Mouse (Mus musculus) limb, embryonic 13.5 days (tissue): ENCODE results near the gene Bcar3. TPM values are rescaled to one million over a fixed set of nuclear protein-coding genes. Genes with fewer than 3 reads are reported as not detected.
"Not testable (repeated sequence)": the region's sequence is repeated elsewhere in the genome, so short reads cannot be mapped to it uniquely, and the experiment has no call there.

Experiments
- ATAC-seq: fragments of 200-750 bp; cut with Nextera tagmentation; 2 replicates; pipeline ENCODE4 v1.8.0; 2017; ENCODE audit warnings: low read depth, moderate number of reproducible peaks, moderate TSS enrichment; ENCODE audit not compliant: low FRiP score
- H3K27ac ChIP-seq: fragments of 300-500 bp; sonication (generic); 2 replicates; pipeline ENCODE4 v1.5.1; 2015; ENCODE audit warnings: inconsistent platforms, mild to moderate bottlenecking, moderate library complexity
- H3K27me3 ChIP-seq: fragments of 300-500 bp; sonication (generic); 2 replicates; pipeline ENCODE4 v1.6.1; 2015; ENCODE audit warnings: mild to moderate bottlenecking, inconsistent platforms
- H3K36me3 ChIP-seq: fragments of 300-500 bp; sonication (generic); 2 replicates; pipeline ENCODE4 v1.6.1; 2015; ENCODE audit warnings: inconsistent platforms, mild to moderate bottlenecking, moderate library complexity
- H3K4me1 ChIP-seq: fragments of 300-500 bp; sonication (generic); 2 replicates; pipeline ENCODE4 v1.6.1; 2015; ENCODE audit warnings: inconsistent platforms
- H3K4me2 ChIP-seq: fragments of 300-500 bp; sonication (generic); replicated peaks from 2 replicates; pipeline ENCODE4 v1.6.1; 2015; ENCODE audit warnings: inconsistent platforms, mild to moderate bottlenecking, moderate library complexity
- H3K4me3 ChIP-seq: fragments of 300-500 bp; sonication (generic); 2 replicates; pipeline ENCODE4 v1.5.1; 2015; ENCODE audit warnings: moderate library complexity, mild to moderate bottlenecking, inconsistent platforms
- H3K9ac ChIP-seq: fragments of 300-500 bp; sonication (generic); 2 replicates; pipeline ENCODE4 v1.6.1; 2015; ENCODE audit warnings: mild to moderate bottlenecking, inconsistent platforms
- H3K9me3 ChIP-seq: fragments of 300-500 bp; sonication (generic); 2 replicates; pipeline ENCODE4 v1.6.1; 2016; ENCODE audit warnings: inconsistent platforms
- WGBS: fragments of 180-500 bp; shearing (Covaris S2); methylation state at CpG from one replicate; pipeline ENCODE4 v1.1.7; 2015; 5-methylcytosine and 5-hydroxymethylcytosine counted together
- polyA plus RNA-seq: library from polyadenylated mRNA; unstranded; fragments of >200 nt; fragmentation: Nextera tagmentation; extraction: Ambion mirVana; gene quantifications from 2 replicates; pipeline ENCODE4 v1.2.1, GENCODE M21; 2015

The Bcar3 gene
- polyA plus RNA-seq, 1 experiment from 2014 or later, result 8.1 TPM

DNA sequence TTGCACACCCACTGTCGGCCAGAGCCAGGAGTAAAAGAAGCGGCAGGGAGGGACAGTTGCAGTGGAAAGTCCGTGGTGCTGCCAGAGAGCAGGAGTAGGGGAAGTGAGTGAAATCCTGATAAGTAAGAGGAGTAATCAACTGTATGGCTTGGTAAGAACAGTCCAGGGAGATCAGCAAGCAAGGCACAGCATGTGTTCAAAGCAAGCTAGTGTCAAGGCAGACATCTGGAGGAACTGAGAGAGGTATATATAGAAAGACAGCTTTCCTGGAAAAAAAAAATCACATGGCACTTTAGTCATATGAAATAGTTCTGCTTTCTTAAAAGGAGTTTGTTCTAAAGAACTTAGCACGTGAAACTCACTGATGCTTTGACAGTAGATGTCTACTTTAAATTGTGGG is 78.7 kb downstream of the Bcar3 start:
- Histone ChIP-seq H3K9ac (no peak overlapping the region), H3K27ac (no peak overlapping the region), H3K9me3 (no peaks in the 10 kb centered on the region), H3K36me3 (no peaks in the 10 kb centered on the region), H3K4me2 (no peak overlapping the region), H3K4me1 (peaks cover 27% of the 10 kb centered on the region), H3K4me3 (no peak overlapping the region), H3K27me3 (peaks cover 31% of the 10 kb centered on the region; the same call in 1 of the 2 replicates)
- no peak for ATAC-seq
- 71% methylated on average over 4 of the region's 4 CpGs for WGBS

DNA sequence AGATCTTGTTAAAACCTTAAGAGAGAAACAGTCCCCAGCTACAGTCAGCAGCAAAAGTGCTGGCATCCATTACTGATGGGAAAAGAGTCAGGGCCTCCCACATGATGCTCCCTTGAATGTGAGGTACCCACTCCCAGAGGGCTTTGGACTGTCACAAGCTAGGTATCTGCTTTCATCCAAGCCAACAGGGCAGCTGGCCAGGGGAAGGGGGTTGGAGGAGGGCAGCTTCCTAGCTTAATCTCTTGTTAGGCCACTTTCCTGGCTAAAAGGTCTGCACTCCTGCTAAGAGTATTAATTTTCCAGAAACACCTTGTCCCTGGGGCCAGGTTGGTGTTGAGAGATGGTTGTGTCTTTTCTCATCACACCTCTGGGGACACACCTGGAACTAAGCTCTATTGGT is 82.1 kb downstream of the Bcar3 start:
- H3K36me3 ChIP-seq, result no peaks in the 10 kb centered on the region
- H3K9ac ChIP-seq, result no peak overlapping the region
- H3K4me1 ChIP-seq, result peaks cover 34% of the 10 kb centered on the region
- no peak overlapping the region for H3K4me3 ChIP-seq
- H3K9me3 ChIP-seq, result no peaks in the 10 kb centered on the region
- ATAC-seq, result no peak
- H3K27ac ChIP-seq, result no peak overlapping the region; the same call in 1 of the 2 replicates
- H3K4me2 ChIP-seq, result peak overlapping the region; percentile 27
- H3K27me3 ChIP-seq, result peaks cover 41% of the 10 kb centered on the region; the same call in 1 of the 2 replicates

DNA sequence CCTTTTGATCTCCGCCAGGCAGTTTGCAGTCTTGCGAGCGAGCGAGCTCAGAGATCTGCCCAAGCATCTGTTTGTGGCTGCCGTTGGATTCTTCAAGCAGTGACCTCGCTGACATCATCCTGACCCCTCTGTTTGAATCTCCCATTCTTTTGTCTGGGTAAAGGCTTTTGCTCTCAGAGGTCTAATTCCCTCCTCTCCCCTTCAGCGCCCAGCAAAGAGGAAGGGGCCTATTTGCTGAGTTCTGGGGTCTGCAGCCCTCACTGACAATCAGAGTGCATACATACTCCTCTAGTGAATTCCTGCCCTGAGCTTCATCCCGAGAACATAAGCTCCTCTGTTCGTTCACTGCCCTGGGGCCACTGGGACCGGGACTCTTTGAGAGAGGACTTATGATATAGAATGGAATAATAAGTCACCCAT is 82.5 kb downstream of the Bcar3 start:
- Histone ChIP-seq H3K4me2 (peak overlapping the region; percentile 27), H3K9me3 (no peaks in the 10 kb centered on the region), H3K27me3 (peaks cover 41% of the 10 kb centered on the region; the same call in 1 of the 2 replicates), H3K36me3 (no peaks in the 10 kb centered on the region), H3K4me1 (peaks cover 34% of the 10 kb centered on the region), H3K4me3 (no peak overlapping the region), H3K9ac (no peak overlapping the region), H3K27ac (peak overlapping the region; percentile 67)
- WGBS, result 17% methylated on average over 10 of the region's 10 CpGs
- peak; percentile 58 for ATAC-seq

DNA sequence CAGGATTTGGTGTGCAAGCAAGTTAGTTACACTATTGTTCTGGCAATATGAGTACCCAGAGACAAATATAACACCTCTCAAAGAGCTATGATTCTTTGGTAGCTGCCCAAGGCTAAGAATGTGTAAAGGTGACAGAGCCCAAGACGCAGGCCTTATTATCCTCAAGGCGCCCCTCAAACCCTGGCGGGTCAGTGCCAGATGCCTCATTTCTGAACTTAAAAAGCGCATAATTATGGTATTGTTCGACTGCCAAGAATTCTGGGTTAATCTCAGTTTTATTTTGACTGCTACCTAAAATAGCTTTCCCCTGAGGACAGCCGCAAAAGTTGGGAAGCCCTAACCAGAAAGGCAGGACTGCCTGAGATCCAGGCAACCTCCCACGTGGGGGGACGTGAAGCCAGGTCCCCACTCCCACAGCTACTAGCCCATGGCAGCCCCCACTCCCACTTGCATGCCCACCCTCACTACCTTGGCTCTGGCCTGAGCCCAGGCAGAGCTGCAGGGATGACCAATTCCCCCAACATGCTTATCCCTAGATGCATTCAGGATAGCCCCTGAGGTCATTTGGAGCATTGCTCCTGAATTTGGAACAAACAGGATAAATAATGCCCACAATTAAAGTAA is 83.0 kb downstream of the Bcar3 start:
- Histone ChIP-seq H3K27me3 (peaks cover 37% of the 10 kb centered on the region; the same call in 1 of the 2 replicates), H3K27ac (peak overlapping the region; percentile 67; the same call in 1 of the 2 replicates), H3K4me1 (peaks cover 34% of the 10 kb centered on the region), H3K4me3 (no peak overlapping the region), H3K9ac (no peak overlapping the region), H3K4me2 (peak overlapping the region; percentile 27), H3K36me3 (no peaks in the 10 kb centered on the region), H3K9me3 (no peaks in the 10 kb centered on the region)
- 26% methylated on average over 8 of the region's 8 CpGs for WGBS
- peak; percentile 69 for ATAC-seq

DNA sequence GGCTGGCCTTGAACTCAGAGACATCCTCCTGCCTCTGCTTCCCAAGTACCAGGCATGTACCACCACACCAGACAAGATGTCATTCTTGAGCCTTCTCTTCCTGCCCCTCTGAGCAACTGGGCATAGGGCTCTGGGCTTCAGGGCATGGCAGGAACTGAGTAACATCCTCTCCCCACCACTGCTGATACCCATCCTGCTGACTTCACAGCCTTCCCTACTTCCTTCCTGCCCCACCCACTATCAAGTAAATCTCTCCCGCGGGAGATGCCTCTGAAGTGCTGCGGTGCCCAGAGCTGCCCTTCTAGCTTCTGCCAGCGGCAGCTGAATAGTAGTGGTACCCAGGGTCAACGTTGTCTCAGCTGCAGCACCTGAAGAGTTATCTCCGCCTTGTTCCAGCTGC is 84.7 kb downstream of the Bcar3 start:
- Histone ChIP-seq H3K36me3 (no peaks in the 10 kb centered on the region), H3K9me3 (no peaks in the 10 kb centered on the region), H3K4me2 (no peak overlapping the region), H3K27me3 (peaks cover 24% of the 10 kb centered on the region; the same call in 1 of the 2 replicates), H3K4me1 (peaks cover 34% of the 10 kb centered on the region), H3K4me3 (no peak overlapping the region), H3K9ac (no peak overlapping the region), H3K27ac (no peak overlapping the region)
- 71% methylated on average over 6 of the region's 6 CpGs for WGBS
- no peak for ATAC-seq

DNA sequence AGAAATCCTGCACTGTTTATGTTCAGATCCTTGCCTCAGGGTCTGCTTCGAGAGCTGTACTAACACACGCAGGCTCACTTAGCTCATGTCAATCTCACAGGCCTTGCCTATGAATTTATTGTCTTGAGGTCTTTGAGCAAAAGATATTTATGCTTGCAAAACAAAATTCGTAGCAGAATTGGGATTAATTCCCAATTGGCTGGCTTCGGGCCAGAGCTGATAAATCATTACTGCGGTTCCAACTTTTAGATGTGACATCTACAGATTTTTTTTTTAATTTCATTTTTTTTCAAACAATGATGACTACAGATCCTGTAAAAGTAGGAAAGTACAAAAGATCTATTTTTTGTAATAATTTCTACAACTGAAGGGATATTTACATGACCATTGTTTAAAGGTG is 86.8 kb downstream of the Bcar3 start:
- peaks cover 15% of the 10 kb centered on the region; the same call in 1 of the 2 replicates for H3K27me3 ChIP-seq
- no peaks in the 10 kb centered on the region for H3K36me3 ChIP-seq
- no peaks in the 10 kb centered on the region for H3K9me3 ChIP-seq
- peaks cover 25% of the 10 kb centered on the region for H3K4me1 ChIP-seq
- no peak overlapping the region for H3K27ac ChIP-seq
- no peak overlapping the region for H3K4me2 ChIP-seq
- H3K4me3 ChIP-seq, result no peak overlapping the region
- H3K9ac ChIP-seq, result no peak overlapping the region
- no peak for ATAC-seq
- 71% methylated on average over 5 of the region's 5 CpGs for WGBS

DNA sequence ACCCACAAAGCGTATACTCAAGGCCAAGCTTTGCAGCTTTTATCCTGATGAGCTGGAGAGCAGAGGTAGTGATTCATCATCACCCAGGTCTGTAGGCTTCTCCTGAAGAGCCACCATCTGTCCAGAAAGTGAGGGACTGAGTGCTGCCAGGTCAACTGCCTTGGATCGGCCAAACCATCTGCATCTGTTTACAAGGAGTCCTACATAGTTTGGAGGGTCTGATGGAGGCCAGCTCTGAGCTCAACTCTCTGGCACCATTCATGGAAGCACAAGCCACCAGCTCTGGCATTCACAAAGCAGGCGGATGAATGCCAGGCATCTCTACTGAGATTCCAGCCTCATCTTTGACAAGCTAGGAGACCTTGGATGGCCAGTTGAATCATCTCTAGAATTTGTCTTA is 87.7 kb downstream of the Bcar3 start:
- Histone ChIP-seq H3K4me1 (peaks cover 17% of the 10 kb centered on the region), H3K9ac (no peak overlapping the region), H3K4me3 (no peak overlapping the region), H3K4me2 (no peak overlapping the region), H3K9me3 (no peaks in the 10 kb centered on the region), H3K36me3 (no peaks in the 10 kb centered on the region), H3K27ac (no peak overlapping the region), H3K27me3 (peaks cover 15% of the 10 kb centered on the region; the same call in 1 of the 2 replicates)
- WGBS, result 92% methylated on average over 3 of the region's 3 CpGs
- no peak for ATAC-seq

DNA sequence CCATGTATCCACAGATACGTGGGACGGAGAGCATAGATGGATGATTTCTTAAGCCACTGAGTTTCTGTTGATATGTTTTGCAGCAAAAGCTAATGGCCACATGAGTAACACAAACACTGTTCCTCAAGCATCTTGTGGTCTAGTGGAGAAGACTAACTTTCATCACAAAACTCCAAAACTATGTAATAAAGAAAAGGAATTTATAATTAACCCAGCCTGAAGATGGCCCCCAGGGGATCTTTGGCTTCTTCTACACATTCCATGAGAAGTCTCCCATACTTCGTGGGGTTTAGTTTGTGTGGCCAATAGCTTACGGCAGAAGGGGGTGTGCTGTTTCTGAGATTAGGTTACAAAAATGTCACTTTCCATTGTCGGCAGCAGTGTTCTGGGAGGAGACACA is 92.5 kb downstream of the Bcar3 start:
- H3K27ac ChIP-seq, result no peak overlapping the region
- WGBS, result 77% methylated on average over 5 of the region's 5 CpGs

DNA sequence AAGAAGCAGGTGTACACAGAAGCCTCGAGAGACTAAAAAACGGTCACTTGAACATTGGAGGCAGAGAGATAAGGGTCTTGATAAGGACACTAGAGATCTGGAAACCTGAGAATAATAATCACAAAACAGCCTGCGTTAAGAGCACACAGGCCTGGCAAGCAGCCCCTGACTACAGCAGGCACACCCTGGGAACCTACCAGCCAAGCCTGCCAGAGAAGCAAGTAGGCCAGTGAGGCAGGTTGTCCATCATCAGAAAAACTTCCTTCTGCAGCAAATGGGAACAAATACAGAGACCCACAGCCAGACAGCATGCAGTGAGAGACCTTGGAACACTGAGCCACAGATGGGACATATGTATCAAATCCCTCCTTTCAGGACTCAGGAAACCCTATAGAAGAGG is 93.8 kb downstream of the Bcar3 start:
- ATAC-seq, result no peak
- no peaks in the 10 kb centered on the region for H3K36me3 ChIP-seq
- no peak overlapping the region for H3K9ac ChIP-seq
- H3K4me1 ChIP-seq, result peaks cover 4% of the 10 kb centered on the region; the same call in 1 of the 2 replicates
- H3K4me2 ChIP-seq, result no peak overlapping the region
- 80% methylated on average over 3 of the region's 3 CpGs for WGBS
- H3K9me3 ChIP-seq, result no peaks in the 10 kb centered on the region
- no peak overlapping the region for H3K4me3 ChIP-seq
- H3K27ac ChIP-seq, result no peak overlapping the region
- no peaks in the 10 kb centered on the region for H3K27me3 ChIP-seq

More for the DNA sequence above, 92.5 kb downstream of the Bcar3 start:
- Histone ChIP-seq H3K4me2 (no peak overlapping the region), H3K4me1 (no peaks in the 10 kb centered on the region), H3K27me3 (no peaks in the 10 kb centered on the region), H3K9me3 (no peaks in the 10 kb centered on the region), H3K4me3 (no peak overlapping the region), H3K36me3 (no peaks in the 10 kb centered on the region), H3K9ac (no peak overlapping the region)
- ATAC-seq, result no peak

DNA sequence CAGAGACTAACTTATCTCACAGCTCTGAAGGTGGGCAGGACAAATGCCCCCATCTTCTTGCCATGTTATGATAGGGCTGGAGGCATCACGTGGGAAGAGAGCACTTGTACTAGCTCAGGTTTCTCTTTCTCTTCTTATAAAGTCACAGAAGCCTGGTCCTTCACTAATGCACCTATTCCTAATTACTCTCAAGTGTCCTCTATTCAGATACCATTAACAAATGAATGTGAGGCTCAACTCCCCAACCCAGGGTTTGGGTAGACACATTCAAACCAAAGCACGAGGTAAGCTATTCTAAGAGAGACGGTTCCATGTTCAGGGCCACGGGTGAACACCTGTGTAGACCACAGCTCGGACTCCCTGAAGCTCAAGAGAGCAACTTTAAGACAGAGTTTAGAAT is 96.0 kb downstream of the Bcar3 start:
- H3K27me3 ChIP-seq, result no peaks in the 10 kb centered on the region
- no peak for ATAC-seq
- no peaks in the 10 kb centered on the region for H3K36me3 ChIP-seq
- no peak overlapping the region for H3K9ac ChIP-seq
- peaks cover 4% of the 10 kb centered on the region; the same call in 1 of the 2 replicates for H3K4me1 ChIP-seq
- WGBS, result 82% methylated on average over 5 of the region's 5 CpGs
- H3K4me2 ChIP-seq, result no peak overlapping the region
- no peak overlapping the region for H3K4me3 ChIP-seq
- no peaks in the 10 kb centered on the region for H3K9me3 ChIP-seq
- H3K27ac ChIP-seq, result no peak overlapping the region

DNA sequence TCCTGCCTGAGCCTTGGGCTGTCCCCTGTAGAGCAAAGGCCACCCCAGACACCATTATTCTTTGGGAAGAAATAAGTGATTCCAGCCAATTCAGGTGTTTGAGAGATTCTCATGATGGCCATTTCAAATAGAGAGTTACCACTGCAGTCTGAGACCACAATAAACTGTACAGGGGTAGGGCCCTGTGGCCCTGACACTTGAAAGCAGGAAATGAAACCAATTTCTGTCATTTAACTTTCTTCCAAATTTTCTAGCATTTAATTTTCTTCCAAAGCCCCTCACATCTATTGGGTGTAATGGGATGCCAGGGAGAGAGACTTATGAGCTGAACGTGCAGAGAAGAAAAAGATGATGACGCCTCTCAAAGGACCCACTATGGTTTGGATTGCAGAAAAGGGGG is 97.2 kb downstream of the Bcar3 start:
- Histone ChIP-seq H3K27ac (no peak overlapping the region), H3K4me2 (no peak overlapping the region), H3K36me3 (no peaks in the 10 kb centered on the region), H3K27me3 (no peaks in the 10 kb centered on the region), H3K9me3 (no peaks in the 10 kb centered on the region), H3K4me1 (peaks cover 4% of the 10 kb centered on the region; the same call in 1 of the 2 replicates), H3K9ac (no peak overlapping the region), H3K4me3 (no peak overlapping the region)
- WGBS, result 82% methylated on average over 2 of the region's 2 CpGs
- no peak for ATAC-seq

DNA sequence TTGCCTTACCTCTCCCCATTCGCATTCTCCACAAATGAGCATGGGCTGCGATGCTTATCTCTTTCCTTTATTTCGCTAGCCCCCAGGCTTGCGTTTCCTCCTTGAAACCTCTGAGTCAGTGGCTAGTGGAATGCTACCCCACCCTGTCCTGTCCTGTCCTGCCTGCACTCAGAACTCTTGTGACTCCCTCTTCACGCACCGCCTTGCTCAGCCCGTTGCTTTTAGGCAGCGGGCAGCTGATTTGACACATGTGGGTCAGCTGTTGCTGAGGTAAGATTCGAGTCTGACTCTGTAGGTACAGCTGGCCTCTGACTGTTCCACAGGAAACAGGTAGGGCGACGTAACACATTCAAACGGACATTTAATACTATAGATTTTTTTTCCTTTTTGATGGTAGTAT is 97.9 kb downstream of the Bcar3 start:
- Histone ChIP-seq H3K9me3 (no peaks in the 10 kb centered on the region), H3K27me3 (no peaks in the 10 kb centered on the region), H3K4me1 (peaks cover 4% of the 10 kb centered on the region; the same call in 1 of the 2 replicates), H3K36me3 (no peaks in the 10 kb centered on the region), H3K4me3 (no peak overlapping the region), H3K9ac (no peak overlapping the region), H3K4me2 (no peak overlapping the region), H3K27ac (no peak overlapping the region)
- ATAC-seq, result no peak
- 49% methylated on average over 12 of the region's 12 CpGs for WGBS

DNA sequence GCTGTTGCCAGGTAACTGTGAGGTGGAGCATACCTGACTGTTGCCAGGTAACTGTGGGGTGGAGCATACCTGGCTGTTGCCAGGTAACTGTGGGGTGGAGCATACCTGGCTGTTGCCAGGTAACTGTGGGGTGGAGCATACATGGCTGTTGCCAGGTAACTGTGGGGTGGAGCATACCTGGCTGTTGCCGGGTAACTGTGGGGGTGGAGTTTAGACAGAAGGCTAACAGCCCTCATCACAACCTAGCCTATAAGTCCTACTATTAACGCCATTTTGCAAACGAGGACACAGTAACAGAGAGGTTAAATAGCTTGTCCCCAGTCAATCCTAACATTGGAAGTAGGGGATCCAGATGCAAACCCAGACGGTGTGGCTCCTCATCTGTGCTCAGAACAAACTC is 99.5 kb downstream of the Bcar3 start:
- 38% methylated on average over 4 of the region's 4 CpGs for WGBS
- ATAC-seq, H3K9me3 ChIP-seq: not testable (repeated sequence)

More for the DNA sequence above, 99.5 kb downstream of the Bcar3 start:
- not testable (repeated sequence) for H3K4me3 ChIP-seq, H3K36me3 ChIP-seq, H3K27me3 ChIP-seq, H3K4me2 ChIP-seq, H3K27ac ChIP-seq, H3K4me1 ChIP-seq, H3K9ac ChIP-seq
